Mouse (Mus musculus) layer of hippocampus, postnatal 25 days (tissue): ENCODE measurements around the gene Zfp324. TPM values are rescaled to one million over a fixed set of nuclear protein-coding genes. Genes with fewer than 3 reads are reported as not detected.

Experiments
- DNase-seq, 2 experiments: peaks; one replicate each; pipeline ENCODE4 v3.0.0; 2022; ENCODE audit warnings: mixed read lengths in 2 of 2, low spot score in 1 of 2; ENCODE audit errors: extremely low spot score in 1 of 2
- total RNA-seq, 2 experiments: library from RNA; stranded (reverse); gene quantifications; 2 replicates each; pipeline ENCODE4 v1.2.3; 2021

Gene Zfp324
- total RNA-seq, 2 experiments from 2014 or later = 10.2 to 12.1 TPM

GRCm38 (mm10) chr7:12961511-12962141 lies 4.0 kb upstream of the Zfp324 start:
- peak in 1 of 2 experiments; percentile 41 for DNase-seq

GRCm38 (mm10) chr7:12966104-12966845 lies 637 bp downstream of the Zfp324 start:
- DNase-seq = peak in 1 of 2 experiments; percentile 56

GRCm38 (mm10) chr7:12970906-12971305 lies 5.3 kb downstream of the Zfp324 start:
- DNase-seq = no peak

- peak; percentile 93 to 96 for DNase-seq
These were observed 12.2 kb downstream of the Zfp324 start, which contains the start of gene Zfp446 for GRCm38 (mm10) chr7:12977682-12978389. Zfp446 (plus strand) TSS chr7:12977848.

- DNase-seq = no peak
These were observed 13.5 kb downstream of the Zfp324 start for GRCm38 (mm10) chr7:12978931-12979722.

GRCm38 (mm10) chr7:12979776-12980175 lies 14.1 kb downstream of the Zfp324 start:
- DNase-seq = no peak

GRCm38 (mm10) chr7:12980291-12980690 lies 14.7 kb downstream of the Zfp324 start:
- no peak for DNase-seq

GRCm38 (mm10) chr7:12985724-12986123 lies 20.1 kb downstream of the Zfp324 start:
- no peak for DNase-seq

GRCm38 (mm10) chr7:12986906-12987305 lies 21.3 kb downstream of the Zfp324 start:
- DNase-seq = no peak

GRCm38 (mm10) chr7:12987409-12988189 lies 22.0 kb downstream of the Zfp324 start:
- no peak for DNase-seq

- DNase-seq = no peak
These were observed 26.6 kb downstream of the Zfp324 start for GRCm38 (mm10) chr7:12992222-12992621.

- no peak for DNase-seq
These were observed 27.5 kb downstream of the Zfp324 start for GRCm38 (mm10) chr7:12993148-12993547.

- no peak for DNase-seq
These were observed 30.2 kb downstream of the Zfp324 start for GRCm38 (mm10) chr7:12995862-12996261.

GRCm38 (mm10) chr7:12997230-12997629 lies 31.6 kb downstream of the Zfp324 start:
- no peak for DNase-seq

GRCm38 (mm10) chr7:12998053-12998452 lies 32.4 kb downstream of the Zfp324 start, which contains the start of gene Slc27a5:
Slc27a5 (minus strand) TSS chr7:12998192.
- DNase-seq = no peak

- DNase-seq = no peak
These were observed 33.2 kb downstream of the Zfp324 start, which contains the start of gene Trim28 for GRCm38 (mm10) chr7:12998851-12999250. Trim28 (plus strand) TSS chr7:12999114.

GRCm38 (mm10) chr7:13001584-13001983 lies 35.9 kb downstream of the Zfp324 start:
- DNase-seq = no peak

- DNase-seq = no peak
These were observed 37.7 kb downstream of the Zfp324 start for GRCm38 (mm10) chr7:13003380-13003779.

- peak in 1 of 2 experiments; percentile 6 for DNase-seq
These were observed 40.4 kb downstream of the Zfp324 start for GRCm38 (mm10) chr7:13006011-13006410.
